Mouse (Mus musculus) cerebellum, postnatal 4 days (tissue): ENCODE measurements around the gene Cntln.
A peak's percentile ranks its signal among the peaks of the same experiment; 100 is the strongest.

Experiments used
- DNase-seq, 2 experiments: peaks; one replicate each; pipeline ENCODE4 v3.0.0; 2022; ENCODE audit warnings: low spot score in 2 of 2, mixed read lengths in 1 of 2

Gene Cntln

DNA sequence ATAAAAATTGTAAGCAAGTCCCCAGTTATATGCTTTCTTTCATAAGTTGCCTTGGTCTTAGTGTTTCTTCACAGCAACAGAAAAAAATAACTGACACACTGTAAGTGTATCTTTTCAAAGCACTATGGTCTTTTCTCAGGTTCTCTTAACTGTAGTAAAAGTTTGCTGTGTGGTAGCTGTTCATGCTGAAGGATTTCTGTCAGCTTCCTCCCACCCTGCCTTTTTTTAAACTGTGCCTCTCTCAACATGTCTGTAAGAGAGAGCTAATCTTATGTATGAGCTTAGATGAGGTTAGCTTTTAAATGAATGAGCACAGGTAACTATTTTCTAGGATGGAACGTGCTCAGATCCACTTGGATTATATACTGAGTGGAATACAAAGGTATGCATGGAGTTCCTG is 170.5 kb downstream of the Cntln start:
- DNase-seq, result no peak

DNA sequence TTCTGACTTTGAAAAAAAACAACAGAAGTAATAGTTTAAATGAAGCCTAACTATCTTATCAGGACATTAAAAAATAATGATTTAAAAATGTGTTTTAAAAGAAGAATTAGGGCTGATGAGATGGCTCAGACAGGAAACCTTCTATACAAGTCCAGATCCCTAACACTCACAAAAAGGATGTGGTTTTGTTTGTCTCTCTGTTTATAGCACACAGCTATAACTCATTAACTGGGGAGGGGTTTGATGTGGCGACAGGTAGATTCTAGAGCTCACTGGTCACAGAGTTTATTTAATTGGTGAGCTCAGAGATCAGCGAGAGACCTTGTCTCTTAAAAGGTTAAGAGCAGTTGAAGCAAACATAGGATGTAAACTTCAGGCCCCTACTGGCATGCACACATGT is 175.5 kb downstream of the Cntln start:
- DNase-seq, result no peak

DNA sequence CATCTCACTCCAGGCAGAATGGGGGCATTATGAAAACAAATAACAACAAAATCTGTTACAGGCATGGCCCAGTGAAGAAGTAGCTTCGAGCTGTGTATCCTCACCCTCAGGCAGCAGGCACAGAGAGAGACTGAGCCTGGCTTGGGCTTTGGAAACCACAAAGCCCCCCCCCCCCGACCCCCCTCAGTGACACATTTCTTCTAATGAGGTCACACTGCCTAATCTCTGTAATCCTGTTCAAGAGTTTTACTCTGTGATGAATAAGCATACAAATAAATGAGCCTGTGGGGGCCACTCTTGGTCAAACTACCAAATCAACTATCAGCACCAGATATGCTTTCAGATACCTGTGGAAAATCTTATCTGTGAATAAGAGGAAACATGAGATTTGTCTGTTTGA is 177.6 kb downstream of the Cntln start:
- no peak for DNase-seq

DNA sequence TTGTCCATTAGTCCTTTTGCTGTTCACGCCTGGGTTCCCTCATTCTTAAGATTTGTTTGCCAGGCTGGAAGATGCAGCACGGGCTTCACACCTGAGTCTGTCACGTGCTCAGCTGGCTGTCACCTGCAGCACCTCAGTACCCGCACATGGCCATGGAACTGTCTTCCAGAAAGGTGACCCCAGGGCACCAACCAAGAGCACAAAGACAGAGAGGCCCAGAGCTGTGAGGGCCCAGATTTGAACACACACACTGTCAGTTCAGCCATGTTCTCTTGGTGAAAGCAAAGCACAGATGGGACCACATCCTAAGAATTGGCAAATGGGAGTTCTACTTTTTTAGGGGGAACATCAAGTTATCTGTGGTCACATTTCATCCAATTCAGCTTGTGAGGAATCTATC is 211.9 kb downstream of the Cntln start:
- no peak for DNase-seq

DNA sequence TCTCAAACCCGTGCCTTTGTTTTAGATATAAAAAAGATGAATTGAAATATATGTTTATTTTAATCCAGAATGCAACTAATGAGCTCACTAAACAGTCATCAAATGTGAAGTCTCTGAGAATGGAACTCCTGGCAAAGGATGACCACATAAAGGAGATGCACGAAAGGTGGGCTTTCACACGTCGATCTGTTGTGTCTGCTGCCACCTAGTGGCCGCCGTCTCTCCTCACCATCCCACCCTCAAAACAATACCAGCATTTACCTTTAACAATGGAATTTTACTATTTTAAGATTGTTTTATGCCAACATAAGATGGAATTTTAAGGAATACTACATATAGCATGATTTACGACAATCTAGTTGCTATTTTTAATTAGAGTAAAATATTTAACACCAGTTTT is 212.6 kb downstream of the Cntln start:
- peak; percentile 52 to 74 for DNase-seq

DNA sequence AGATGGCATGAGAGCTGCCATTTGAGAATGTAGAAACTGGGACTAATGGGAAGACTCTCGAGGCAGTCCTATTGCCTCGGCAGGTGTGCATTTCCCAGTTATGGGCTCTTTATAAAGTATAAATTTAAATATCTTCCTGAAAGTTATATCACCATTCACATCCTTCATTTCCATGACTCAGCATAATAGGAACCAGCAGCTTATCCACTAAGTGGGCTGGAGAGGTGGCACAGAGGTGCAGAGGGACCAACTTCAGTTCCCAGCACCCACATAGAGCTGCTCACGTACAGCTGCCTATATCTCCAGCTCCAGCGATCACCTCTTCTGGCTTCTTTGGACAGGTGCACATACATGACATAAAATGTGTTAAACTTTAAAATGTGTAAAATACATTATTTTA is 218.1 kb downstream of the Cntln start:
- DNase-seq, result no peak

DNA sequence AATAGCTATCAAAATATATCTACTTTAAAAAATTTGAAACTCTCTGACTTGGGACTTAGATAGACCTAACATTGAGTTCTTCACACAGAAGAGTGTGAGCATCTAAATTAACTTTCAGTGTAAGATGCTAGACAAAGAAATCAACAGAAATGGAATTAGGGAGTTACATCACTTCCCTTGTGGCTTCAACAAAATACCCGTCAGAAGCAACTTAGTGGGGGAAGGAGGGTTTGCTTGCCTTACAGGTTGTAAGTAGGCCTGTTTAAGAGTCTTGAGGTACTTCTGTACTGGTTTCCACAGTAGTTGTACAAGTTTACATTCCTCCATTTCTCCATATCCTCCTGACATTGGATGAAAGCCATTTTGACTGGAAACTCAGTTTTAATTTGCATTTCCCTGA is 222.3 kb downstream of the Cntln start:
- DNase-seq, result no peak

DNA sequence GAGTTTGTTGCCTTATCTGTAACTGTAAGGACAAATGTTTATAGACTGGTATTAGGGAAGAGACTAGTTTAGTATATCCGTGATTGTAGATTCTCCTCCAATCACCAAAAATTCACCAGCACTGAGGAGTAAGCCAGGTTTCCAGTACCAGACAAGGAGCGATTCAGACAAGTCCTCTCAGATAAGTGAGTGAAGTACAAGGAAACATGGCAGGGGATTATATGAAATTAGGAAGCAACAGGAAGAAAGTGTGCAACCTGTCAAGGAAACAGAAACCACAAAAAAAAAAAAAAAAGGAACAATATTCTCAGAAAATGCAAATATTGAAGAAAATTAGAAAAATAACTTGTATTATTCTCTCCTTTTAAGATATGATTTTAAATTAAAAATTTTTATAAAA is 222.9 kb downstream of the Cntln start:
- DNase-seq, result no peak

DNA sequence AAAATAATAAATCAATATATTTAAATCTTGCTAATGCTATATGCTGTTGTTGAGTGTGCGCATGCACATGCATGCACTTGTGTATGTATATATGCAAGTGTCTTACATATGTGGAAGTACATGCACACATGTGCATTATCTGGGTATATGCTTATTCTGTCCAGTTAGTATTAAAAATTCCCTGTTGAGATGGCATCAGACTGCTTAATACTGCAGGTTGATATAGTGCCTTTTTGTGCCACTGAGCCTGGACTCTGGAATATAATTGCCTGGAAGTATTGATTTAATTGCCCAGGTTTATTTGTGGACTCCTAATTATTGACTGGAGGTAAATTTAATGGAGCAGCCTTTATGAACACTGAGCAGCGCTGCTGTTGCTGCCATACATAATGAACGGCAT is 236.2 kb downstream of the Cntln start:
- DNase-seq, result no peak

DNA sequence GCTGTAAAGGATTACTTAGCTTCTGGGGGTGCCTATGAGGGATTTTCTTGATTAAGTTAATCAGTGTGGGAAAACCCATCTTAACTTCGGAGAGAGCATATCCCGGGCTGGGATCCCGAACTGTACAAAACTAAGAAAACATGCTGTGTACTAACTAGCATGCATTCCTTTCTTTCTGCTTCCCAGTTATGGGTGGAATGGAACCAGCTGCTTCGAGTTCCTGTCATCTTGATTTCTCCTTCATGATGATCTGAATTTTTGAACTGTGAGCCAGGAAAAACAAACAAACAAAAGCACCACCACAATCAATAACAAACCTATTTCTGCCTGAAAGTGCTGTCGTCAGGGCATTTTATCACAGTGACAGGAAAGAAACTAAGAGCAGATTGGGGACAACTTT is 265.6 kb downstream of the Cntln start:
- DNase-seq, result no peak

DNA sequence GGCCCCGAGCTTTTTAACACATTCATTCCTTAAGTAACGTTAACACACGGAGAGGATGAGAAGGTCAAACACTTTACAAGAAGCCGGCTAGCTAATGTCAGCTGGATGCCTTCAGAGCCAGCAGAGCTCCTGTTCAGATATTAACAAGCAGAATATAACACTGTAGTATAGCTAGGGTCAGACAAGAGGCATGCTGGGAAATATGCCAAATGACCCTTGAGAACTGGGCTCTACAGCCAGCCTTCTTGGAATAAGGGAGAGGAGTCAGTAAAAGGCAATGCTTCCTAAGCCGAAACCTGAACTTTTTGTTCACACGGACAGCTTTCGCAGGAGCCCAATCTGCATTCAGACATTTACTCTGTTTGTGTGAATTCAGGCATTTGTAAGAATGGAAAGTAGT is 267.8 kb downstream of the Cntln start:
- no peak for DNase-seq

DNA sequence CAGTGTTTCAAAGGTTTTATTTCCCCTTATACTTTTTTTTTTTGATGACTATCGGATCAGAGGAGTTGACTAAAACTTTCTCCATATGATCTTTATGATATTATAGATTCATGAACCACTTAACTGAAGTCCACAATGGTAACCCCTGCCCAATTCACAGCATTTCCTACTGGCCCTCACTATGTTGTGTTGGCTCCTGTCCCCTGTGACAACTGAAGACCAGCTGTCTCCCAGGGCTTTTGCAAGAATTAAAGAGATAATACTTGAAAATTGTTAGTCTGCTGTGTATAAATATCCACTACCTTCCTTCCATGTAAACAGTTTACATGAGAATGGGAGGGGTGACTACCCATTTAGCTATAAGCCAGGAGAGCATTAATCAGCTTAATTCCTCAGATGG is 270.3 kb downstream of the Cntln start:
- DNase-seq, result no peak

DNA sequence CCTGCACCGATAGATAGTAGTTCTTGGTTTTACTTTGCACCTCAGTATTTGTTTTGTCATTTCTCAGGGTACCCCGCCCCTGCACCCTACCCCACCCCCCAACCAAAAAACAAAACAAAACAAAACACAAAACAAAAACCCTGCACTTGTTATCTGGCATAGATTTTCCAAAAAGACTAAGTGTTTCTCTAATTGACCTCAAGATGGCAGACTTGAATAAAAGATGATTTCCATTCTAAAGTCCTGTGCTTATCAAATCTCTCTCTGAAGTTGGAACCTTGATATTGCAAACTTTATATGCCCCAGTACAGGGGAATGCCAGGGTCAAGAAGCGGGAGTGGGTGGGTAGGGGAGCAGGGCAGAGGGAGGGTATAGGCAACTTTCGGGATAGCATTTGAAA is 277.0 kb downstream of the Cntln start:
- no peak for DNase-seq

DNA sequence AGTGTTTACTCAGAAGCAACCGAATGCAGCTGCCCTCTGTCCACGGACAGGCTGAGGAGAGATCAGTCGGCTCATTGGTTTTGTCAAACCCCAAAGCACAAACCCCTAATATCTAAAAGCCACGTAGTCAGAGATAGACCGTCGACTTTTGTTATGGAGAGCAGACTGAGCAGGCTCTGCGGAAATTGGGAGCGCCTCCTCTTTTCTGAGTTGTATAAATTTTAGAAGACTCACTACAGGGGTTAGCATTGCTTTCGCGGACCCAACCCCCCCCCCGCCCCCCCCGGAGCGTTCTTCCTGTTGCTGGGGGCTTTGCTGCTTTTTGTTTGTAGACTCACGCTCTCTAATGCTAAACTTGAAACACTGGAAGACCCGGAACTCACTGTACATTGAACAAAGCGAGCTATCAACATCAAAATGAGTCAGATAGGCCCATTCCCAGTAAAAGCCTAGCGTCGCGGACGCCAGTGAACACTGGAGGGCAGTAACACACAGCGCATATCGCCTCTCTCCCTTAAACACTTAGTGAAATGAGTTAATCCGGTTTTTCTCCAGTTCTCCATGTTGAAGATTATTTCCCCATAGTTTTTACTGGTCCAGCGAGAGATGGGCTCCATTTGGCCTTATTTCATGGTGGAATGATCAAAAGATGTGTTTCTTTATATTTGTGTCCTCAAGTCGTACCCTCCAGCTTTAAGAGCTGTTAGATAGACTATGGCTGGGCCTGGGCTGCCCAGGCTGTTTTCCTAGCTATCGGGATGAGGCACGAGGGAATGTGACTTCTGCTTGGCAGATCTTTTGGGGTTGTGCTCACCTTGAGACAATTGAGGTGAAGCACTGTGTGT is 278.6 kb downstream of the Cntln start:
- peak; percentile 37 to 72 for DNase-seq

DNA sequence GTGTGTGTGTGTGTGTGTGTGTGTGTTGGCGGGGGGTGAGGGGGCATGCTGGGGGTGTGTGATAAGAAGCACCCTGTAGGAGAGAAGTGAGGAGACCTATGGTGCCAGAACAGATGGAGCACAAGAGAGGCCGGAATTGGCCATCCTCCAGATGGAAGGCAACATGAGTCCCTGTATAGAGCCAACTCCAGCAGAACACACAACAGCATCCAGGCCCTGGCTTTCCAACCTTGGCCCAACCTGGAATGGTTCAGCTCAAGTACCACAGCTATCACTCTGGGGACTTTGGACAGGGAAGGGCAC is 279.2 kb downstream of the Cntln start:
- DNase-seq, result peak in 1 of 2 experiments; percentile 65

DNA sequence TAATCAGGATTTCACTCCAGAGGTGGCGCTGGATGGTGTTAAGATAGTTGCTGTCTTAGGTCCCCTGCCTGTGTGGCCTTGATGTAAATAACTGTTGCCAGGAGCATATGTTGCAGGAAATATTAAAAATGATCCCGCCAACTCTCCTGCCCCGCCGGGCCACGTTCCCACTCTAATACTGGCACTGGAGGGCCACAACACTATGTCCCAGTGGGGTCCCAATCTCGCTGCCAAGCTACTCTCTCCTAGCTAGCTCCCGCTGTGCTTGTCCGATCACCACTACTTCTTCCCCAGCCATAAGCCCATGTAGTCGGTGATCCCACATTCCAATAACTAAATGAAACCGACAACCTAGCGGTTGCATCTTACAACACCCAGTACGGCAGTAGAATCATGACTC is 283.9 kb downstream of the Cntln start:
- peak in 1 of 2 experiments; percentile 20 for DNase-seq

DNA sequence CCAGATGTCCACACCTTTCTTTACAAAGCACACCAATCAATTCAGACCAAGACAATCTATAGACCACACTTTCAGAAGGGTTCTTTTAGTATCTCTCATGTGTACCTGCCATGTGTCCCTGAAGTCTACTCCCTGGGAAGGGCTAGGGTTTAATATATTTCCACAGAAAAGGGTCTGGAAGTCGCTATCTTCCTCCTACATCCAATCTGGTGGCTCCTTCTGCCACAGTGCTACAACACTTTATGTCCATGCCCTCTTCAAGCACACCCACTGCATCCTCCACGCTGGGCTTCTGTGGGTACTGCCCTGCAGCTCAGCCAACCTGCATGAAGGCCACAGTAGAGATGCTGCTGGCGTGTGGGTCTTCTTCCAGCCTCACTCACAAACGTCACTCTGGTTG is 291.4 kb downstream of the Cntln start:
- DNase-seq, result no peak

DNA sequence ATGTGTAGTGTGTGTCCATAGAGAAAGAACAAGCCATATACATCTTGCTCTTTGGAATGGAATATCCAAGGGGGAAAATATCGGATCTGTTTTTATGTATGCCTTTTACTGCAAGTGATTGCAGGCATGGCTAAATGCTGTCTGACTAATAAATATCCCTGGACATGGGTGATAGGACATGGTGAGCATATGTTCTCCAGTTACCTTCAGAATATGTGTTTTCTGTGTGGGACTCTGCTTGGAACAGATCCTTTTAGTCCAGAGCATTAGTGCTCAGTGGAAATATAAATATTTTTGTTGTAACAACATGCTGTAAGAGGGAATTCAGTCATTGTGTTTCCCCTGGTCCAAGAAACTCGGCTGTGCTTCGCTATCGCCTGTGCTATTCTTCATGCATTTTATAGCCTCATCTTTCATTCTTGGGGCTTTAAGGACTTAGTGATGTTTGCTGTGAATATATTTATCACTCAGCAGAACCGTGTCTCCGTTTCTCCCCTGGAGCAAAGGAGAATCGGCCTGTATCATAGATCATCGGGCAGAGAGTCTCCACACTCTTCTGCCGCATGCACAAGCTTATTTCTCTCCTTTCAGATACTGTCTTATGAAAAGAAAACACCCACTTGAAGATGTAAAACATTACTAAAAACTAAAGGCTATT is 294.4 kb downstream of the Cntln start:
- DNase-seq, result no peak
